Mouse (Mus musculus): ENCODE data around the gene Ugt2b37.
"Not testable (repeated sequence)": the region's sequence is repeated elsewhere in the genome, so short reads cannot be mapped to it uniquely, and the experiment has no call there.

Gene Ugt2b37

DNA sequence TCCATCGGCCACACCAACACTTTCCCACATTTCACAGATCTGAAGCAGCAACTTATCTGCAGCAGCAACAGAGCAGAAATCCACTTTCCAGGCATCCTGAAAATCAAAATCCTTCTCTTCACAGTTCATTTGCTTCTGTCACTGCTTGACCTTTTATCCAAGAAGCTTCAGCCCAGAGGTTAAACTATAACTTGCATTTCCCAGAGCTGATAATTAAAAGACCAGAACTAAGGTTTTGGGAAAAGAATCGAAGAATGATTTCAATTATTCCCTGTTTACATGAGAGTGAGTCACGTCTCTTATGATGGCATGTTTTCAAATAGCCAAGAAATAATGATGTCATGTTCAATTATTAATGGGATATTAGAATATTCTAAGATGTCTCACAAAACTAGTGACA is at the start of gene Ugt2b37:
Gene Ugt2b37, minus strand, starts transcription at position 129 of the 400 bp plus-strand sequence.
- not testable (repeated sequence) for DNase-seq

DNA sequence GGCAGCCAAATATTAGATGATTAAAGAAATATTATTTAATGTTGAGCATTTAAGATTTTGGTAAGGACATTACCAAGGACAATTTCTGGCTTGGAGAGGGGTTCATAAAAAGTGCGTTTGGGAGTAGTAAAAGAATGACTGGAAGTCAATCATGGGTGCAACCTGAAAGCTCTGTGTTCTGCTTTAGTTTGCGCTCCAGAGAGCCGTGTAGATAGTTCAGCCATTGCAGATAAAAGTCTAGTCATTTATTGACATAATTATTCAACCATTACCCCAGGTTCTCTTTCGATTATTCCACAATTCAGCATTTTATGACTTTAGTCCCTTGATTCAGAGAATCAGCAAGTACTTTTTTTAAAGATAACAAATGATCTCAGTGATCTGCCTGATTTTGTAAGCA is 31.6 kb upstream of the Ugt2b37 start:
- not testable (repeated sequence) for DNase-seq

DNA sequence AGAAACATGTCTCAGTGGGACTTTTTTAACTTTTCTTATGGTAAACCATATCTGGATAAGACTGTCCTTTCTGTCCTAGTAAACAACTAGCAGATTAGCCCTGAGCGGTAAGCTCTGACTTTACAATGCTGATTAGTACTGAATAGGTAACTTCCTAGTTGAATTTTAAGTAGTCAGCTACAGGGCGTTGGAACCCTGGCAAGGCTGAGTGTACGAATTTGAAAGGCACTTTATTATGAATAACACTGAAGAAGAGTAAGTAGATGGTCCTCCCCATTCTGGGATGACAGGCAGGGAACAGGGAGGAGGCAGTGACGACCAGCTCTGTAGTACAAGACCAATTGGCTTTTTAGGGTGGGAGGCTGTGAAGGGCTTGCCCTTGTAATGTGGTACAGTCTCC is 21.4 kb upstream of the Ugt2b37 start:
- DNase-seq = not testable (repeated sequence)

DNA sequence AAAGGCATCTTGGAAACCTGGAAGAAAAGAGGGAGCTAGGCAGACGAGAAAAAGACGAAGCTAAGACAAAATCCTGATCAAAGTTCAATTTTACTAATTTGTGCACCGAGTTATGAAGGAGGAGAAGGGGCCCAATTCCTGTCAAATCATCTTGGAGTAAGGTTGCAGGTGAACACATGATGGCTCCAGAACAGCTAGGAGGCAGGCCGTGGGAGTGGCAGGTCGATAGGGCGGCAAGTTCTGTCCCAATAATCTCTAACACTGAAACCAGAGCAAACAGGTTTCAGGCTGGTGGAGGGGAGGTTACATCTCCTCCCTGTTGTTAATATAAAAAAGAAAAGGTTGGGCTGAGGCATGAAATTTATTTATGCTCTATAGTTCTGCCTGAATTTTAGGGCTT is 21.0 kb upstream of the Ugt2b37 start:
- DNase-seq = no peak

DNA sequence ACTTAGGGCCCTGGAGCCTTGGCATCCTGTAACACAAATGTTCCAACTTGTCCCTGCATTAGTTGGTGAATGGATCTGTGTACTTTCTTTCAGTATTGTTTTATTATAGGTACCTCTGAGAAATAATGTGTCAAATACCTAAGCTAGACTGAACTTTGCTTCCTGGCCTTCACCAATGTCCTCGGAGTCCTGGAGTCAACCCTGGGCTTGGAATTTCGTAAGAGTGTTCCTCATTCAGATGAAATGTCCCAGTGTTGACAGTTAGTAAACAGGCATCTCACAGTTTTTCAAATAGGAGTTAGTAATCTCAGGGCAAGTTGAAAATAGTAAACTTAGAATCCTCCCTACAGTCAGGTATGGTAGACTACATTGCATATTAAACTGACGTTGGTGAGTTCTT is 1.2 kb upstream of the Ugt2b37 start:
- no peak for DNase-seq

DNA sequence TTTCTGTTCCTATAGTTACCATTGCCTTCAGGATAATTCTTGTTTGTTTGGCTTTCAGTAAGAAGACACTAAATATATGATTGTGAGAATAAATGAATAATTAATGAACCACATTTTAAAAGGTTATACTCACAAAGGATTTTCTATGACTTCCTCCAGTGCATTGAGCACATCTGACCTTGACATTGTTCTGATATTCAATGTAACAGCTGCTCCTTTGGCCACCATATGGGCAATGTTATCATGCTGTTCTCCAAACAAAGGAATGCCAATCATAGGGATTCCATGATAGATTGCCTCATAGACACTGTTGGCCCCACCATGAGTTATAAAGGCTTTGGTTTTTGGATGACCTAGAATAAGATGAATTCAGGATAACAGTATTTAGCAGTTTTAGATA is 12.5 kb downstream of the Ugt2b37 start:
- not testable (repeated sequence) for DNase-seq

DNA sequence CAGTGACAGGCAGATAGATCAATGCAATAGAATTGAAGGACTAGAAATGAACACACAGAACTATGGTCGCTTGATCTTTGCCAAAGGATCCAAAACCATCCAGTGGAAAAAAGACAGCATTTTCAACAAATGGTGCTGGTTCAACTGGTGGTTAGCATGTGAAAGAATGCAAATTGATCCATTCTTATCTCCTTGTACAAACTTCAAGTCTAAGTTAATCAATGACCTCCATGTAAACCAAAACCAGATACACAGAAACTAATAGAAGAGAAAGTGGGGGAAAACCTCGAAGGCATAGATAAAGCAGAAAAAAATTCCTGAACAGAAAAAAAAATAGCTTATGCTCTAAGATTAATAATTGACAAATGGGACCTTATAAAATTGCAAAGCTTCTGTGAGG is 58.2 kb downstream of the Ugt2b37 start:
- not testable (repeated sequence) for DNase-seq
